Mouse (Mus musculus) liver, embryonic 14.5 days (tissue): ENCODE measurements around the gene Fetub.

Source experiments
- CTCF ChIP-seq: IDR thresholded peaks from 2 replicates; pipeline ENCODE4 v1.5.1; 2016; ENCODE audit warnings: antibody characterized with exemption, low read depth, control low read depth
- EP300 ChIP-seq: IDR thresholded peaks from 2 replicates; pipeline ENCODE4 v1.6.1; 2016; ENCODE audit warnings: antibody characterized with exemption, low read depth

- no peak for TF ChIP-seq EP300
- TF ChIP-seq CTCF = no peak
These were observed 24.0 kb upstream of the Fetub start for GRCm38 (mm10) chr16:22894095-22894494.
